13 mouse cellular contexts compared by ENCODE assay signal in the genomic region with DNA sequence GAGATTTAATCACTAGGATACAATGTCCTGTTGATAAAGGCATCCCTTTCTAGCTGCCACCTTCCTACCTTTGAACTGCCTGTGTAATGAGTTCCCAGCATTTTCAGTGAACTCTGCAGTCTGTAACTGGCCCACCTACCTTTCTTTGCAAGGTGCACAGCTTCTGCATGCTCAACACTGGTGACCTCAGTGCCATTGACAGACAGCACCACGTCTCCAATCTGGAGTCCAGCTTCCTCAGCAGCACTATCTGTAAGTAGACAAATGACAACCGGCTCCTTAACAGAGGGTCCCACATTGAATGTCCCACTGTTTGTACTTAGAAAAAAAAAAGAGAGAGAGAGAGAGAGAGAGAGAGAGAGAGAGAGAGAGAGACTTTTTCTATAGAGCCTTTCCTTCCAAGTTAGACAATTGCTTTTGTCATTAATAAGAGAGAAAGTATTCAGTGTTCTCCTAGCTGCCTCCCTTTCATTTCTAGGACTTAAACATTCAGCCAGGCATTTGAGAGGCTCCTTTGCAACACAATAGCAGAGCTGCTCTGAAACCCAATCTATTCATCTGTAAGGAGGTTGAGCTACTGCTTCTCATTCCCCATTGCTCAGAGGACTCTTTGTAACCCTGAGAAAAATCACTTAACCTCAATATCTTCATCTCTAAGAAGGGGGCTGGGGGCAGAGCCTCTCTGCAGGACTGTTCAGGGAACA. TPM values are rescaled to one million over a fixed set of nuclear protein-coding genes. Genes with fewer than 3 reads are reported as not detected.
DNase-seq lines count a peak whose midpoint lies in the region; ATAC-seq and TF ChIP-seq lines count a peak whose summit lies in the region.
"Had no signal": no experiment of that assay in that cellular context is flagged by ENCODE, and none has a peak within 500 bp of the region (broad histone marks: within the 10 kb centered on the region; RNA-seq: fewer than 3 reads in every experiment).

No protein-coding gene starts in this region.

- no peaks in the 10 kb centered on the region for H3K36me3 ChIP-seq in ES-Bruce4 (ENCODE audit: control insufficient read depth, insufficient read depth, low read length, poor library complexity, severe bottlenecking)
- H3K36me3 ChIP-seq in forebrain, embryonic 12.5 days (replicated peaks), result no peaks in the 10 kb centered on the region
- H3K36me3 ChIP-seq: embryonic facial prominence, embryonic 13.5 days; heart, embryonic 13.5 days had no signal

- WGBS in forebrain, embryonic 12.5 days, result 0% methylated on average over 2 of the region's 2 CpGs

- peak; percentile 88 for ATAC-seq in forebrain, embryonic 12.5 days (ENCODE audit: low FRiP score)
- peak; percentile 18; the same call in 1 of the 2 replicates for ATAC-seq in megakaryocyte progenitor cell, adult 5-6 weeks (replicated peaks; ENCODE audit: poor library complexity)
- ATAC-seq: inflammation-experienced regulatory T-cells, adult 6 months had no signal

- no peak for TF ChIP-seq CTCF in ES-Bruce4 (IDR thresholded peaks at IDR 0.05; ENCODE audit: low read depth, low read length)

- H3K27ac ChIP-seq in ES-Bruce4 (ENCODE audit: insufficient read depth, low read length), result peak overlapping the region; percentile 81
- H3K27ac ChIP-seq in forebrain, embryonic 12.5 days, result peak overlapping the region; percentile 82
- H3K27ac ChIP-seq: embryonic facial prominence, embryonic 13.5 days; heart, embryonic 13.5 days had no signal

- H3K9ac ChIP-seq in ES-Bruce4 (ENCODE audit: low read depth, poor library complexity, severe bottlenecking), result no peak overlapping the region
- H3K9ac ChIP-seq in forebrain, embryonic 12.5 days, result no peak overlapping the region
- H3K9ac ChIP-seq: embryonic facial prominence, embryonic 13.5 days; heart, embryonic 13.5 days had no signal

- H3K4me1 ChIP-seq in ES-Bruce4 (ENCODE audit: control insufficient read depth, insufficient read depth, low read length), result no peaks in the 10 kb centered on the region
- peaks cover 16% of the 10 kb centered on the region for H3K4me1 ChIP-seq in forebrain, embryonic 12.5 days
- H3K4me1 ChIP-seq: heart, embryonic 13.5 days had no signal

- H3K4me2 ChIP-seq in forebrain, embryonic 12.5 days, result peak overlapping the region; percentile 34
- H3K4me2 ChIP-seq: embryonic facial prominence, embryonic 13.5 days; heart, embryonic 13.5 days had no signal

- H3K27me3 ChIP-seq in ES-Bruce4 (ENCODE audit: control insufficient read depth, insufficient read depth, low read length, poor library complexity, severe bottlenecking), result no peaks in the 10 kb centered on the region
- no peaks in the 10 kb centered on the region for H3K27me3 ChIP-seq in forebrain, embryonic 12.5 days
- H3K27me3 ChIP-seq: embryonic facial prominence, embryonic 13.5 days; heart, embryonic 13.5 days had no signal

- TF ChIP-seq EP300 in ES-Bruce4 (IDR thresholded peaks at IDR 0.05; ENCODE audit: insufficient read depth, low read depth, low read length), result no peak

- H3K4me3 ChIP-seq in ES-Bruce4 (ENCODE audit: low read depth, low read length), result no peak overlapping the region
- H3K4me3 ChIP-seq in forebrain, embryonic 12.5 days (replicated peaks), result no peak overlapping the region
- H3K4me3 ChIP-seq: embryonic facial prominence, embryonic 13.5 days; heart, embryonic 13.5 days had no signal

- H3K9me3 ChIP-seq in ES-Bruce4 (replicated peaks; ENCODE audit: control insufficient read depth, insufficient read depth, low read length, poor library complexity, severe bottlenecking), result no peaks in the 10 kb centered on the region
- no peaks in the 10 kb centered on the region for H3K9me3 ChIP-seq in forebrain, embryonic 12.5 days
- H3K9me3 ChIP-seq: embryonic facial prominence, embryonic 13.5 days; heart, embryonic 13.5 days had no signal

- peak; percentile 18 for DNase-seq in WW6 (ENCODE audit: low read depth, low spot score)
- DNase-seq in layer of hippocampus, adult 8-10 months (ENCODE audit: low spot score in 2 of 2), result no peak
- no peak for DNase-seq in ovary, postnatal 36 days (ENCODE audit: low spot score)
- no peak for DNase-seq in lung, postnatal 36 days
- DNase-seq: kidney, postnatal 25 days had no signal

- no peak for TF ChIP-seq POLR2A in ES-Bruce4 (IDR thresholded peaks at IDR 0.05; ENCODE audit: insufficient read depth, low read length)

RNA-seq across cellular contexts. Expression of a gene that starts 58.7 kb away (rescaled TPM):
- not detected in 2 replicates for polyA plus RNA-seq in ES-Bruce4 (2011; ENCODE audit: insufficient read depth, insufficient read length, low read depth, missing spikeins)
- polyA plus RNA-seq in forebrain, embryonic 12.5 days (2016; fragmentation: Nextera tagmentation; extraction: Ambion mirVana), result 13.8 and 18.8 TPM in 2 replicates
- 0.30 and 1.7 TPM in 2 replicates for total RNA-seq in megakaryocyte progenitor cell, adult 5-6 weeks (2015)
- not detected in 2 replicates for total RNA-seq in megakaryocyte progenitor cell, adult 5-6 weeks (2017)
- total RNA-seq in layer of hippocampus, adult 8-10 months (2022), result 1 to 10 TPM; 1.4 to 3.8 (median 2.2) TPM
- total RNA-seq: gastrocnemius, adult 18-20 months; liver, adult 2 months had no signal
- polyA plus RNA-seq: embryonic facial prominence, embryonic 13.5 days; heart, embryonic 13.5 days; inflammation-experienced regulatory T-cells, adult 6 months; liver, adult 2 months had no signal
